Mouse (Mus musculus) ES-Bruce4 (cell line): Measurements from ENCODE around the gene Gm3739. TPM values are rescaled to one million over a fixed set of nuclear protein-coding genes. Genes with fewer than 3 reads are reported as not detected.
"Not testable (repeated sequence)": the region's sequence is repeated elsewhere in the genome, so short reads cannot be mapped to it uniquely, and the experiment has no call there.

Source experiments
- H3K27ac ChIP-seq: 2 replicates; pipeline ENCODE4 v1.5.1; 2012; ENCODE audit warnings: low read length, inconsistent platforms; ENCODE audit not compliant: insufficient read depth
- H3K27me3 ChIP-seq: 2 replicates; pipeline ENCODE4 v1.6.1; 2012; ENCODE audit warnings: mild to moderate bottlenecking, low read length, inconsistent platforms; ENCODE audit not compliant: control insufficient read depth, poor library complexity, insufficient read depth, severe bottlenecking
- H3K36me3 ChIP-seq: 2 replicates; pipeline ENCODE4 v1.6.1; 2012; ENCODE audit warnings: inconsistent platforms, mild to moderate bottlenecking, low read length, moderate library complexity; ENCODE audit not compliant: control insufficient read depth, poor library complexity, insufficient read depth, severe bottlenecking
- H3K4me1 ChIP-seq: one replicate; pipeline ENCODE4 v1.8.1; 2011; ENCODE audit warnings: low read length; ENCODE audit not compliant: control insufficient read depth, insufficient read depth
- H3K4me3 ChIP-seq: 2 replicates; pipeline ENCODE4 v1.5.1; 2011; ENCODE audit warnings: low read depth, mild to moderate bottlenecking, low read length
- H3K9ac ChIP-seq: 2 replicates; pipeline ENCODE4 v1.6.1; 2012; ENCODE audit warnings: low read depth, mild to moderate bottlenecking, inconsistent platforms; ENCODE audit not compliant: poor library complexity, severe bottlenecking
- H3K9me3 ChIP-seq: replicated peaks from 2 replicates; pipeline ENCODE4 v1.6.1; 2012; ENCODE audit warnings: mild to moderate bottlenecking, low read length, inconsistent platforms; ENCODE audit not compliant: control insufficient read depth, poor library complexity, insufficient read depth, severe bottlenecking
- polyA plus RNA-seq: library from polyadenylated mRNA; stranded (reverse); fragments of >200 nt; gene quantifications from 2 replicates; pipeline ENCODE4 v1.2.4, GENCODE M21; 2011; ENCODE audit warnings: low read depth; ENCODE audit not compliant: missing spikeins, insufficient read depth, insufficient read length

Gm3739 gene
- 1.5 and 2.2 TPM in 2 replicates for polyA plus RNA-seq

GRCm38 (mm10) chr14:7314661-7315060 lies at the start of gene Gm3739:
Gm3739 (minus strand) TSS chr14:7315049.
- Histone ChIP-seq H3K9ac (peak within 1 kb of the TSS; percentile 86), H3K4me3 (peak within 1 kb of the TSS; percentile 76)
- H3K27ac ChIP-seq, H3K36me3 ChIP-seq, H3K4me1 ChIP-seq, H3K9me3 ChIP-seq, H3K27me3 ChIP-seq: not testable (repeated sequence)

- not testable (repeated sequence) for H3K4me1 ChIP-seq, H3K27me3 ChIP-seq, H3K9me3 ChIP-seq, H3K36me3 ChIP-seq, H3K4me3 ChIP-seq, H3K9ac ChIP-seq, H3K27ac ChIP-seq
These were observed 17.4 kb upstream of the Gm3739 start, which contains the start of gene Gm5797 for GRCm38 (mm10) chr14:7332295-7332694. Gm5797 (minus strand) TSS chr14:7332395.

- Histone ChIP-seq H3K9ac (peak overlapping the region; percentile 86), H3K4me3 (peak overlapping the region; percentile 76)
- not testable (repeated sequence) for H3K27me3 ChIP-seq, H3K9me3 ChIP-seq, H3K36me3 ChIP-seq, H3K4me1 ChIP-seq, H3K27ac ChIP-seq
These were observed 244 bp upstream of the Gm3739 start for GRCm38 (mm10) chr14:7315093-7315492.

GRCm38 (mm10) chr14:7264614-7265013 lies 50.2 kb downstream of the Gm3739 start, which contains the start of gene Gm3727:
Gm3727 (minus strand) TSS chr14:7264714.
- H3K27ac ChIP-seq, H3K27me3 ChIP-seq, H3K36me3 ChIP-seq, H3K9ac ChIP-seq, H3K9me3 ChIP-seq, H3K4me1 ChIP-seq, H3K4me3 ChIP-seq: not testable (repeated sequence)

Other genes with a start within 250 kb of the Gm3739 start
- gene Gm3696, start 214.4 kb downstream of the Gm3739 start, polyA plus RNA-seq: 2.1 and 2.8 TPM in 2 replicates
- not detected in 2 replicates for gene Gm6676, start 189.6 kb downstream of the Gm3739 start, polyA plus RNA-seq
- 2.7 and 7.0 TPM in 2 replicates for gene Gm3512, start 140.5 kb downstream of the Gm3739 start, polyA plus RNA-seq
- not detected in 2 replicates for gene Gm16434, start 120.5 kb downstream of the Gm3739 start, polyA plus RNA-seq
- not detected in 2 replicates for gene Gm3727, start 50.3 kb downstream of the Gm3739 start, polyA plus RNA-seq
- not detected in 2 replicates for gene Gm5797, start 17.3 kb upstream of the Gm3739 start, polyA plus RNA-seq
- not detected in 2 replicates for gene Gm8374, start 50.1 kb upstream of the Gm3739 start, polyA plus RNA-seq
- not detected in 2 replicates for gene Gm3755, start 135.9 kb upstream of the Gm3739 start, polyA plus RNA-seq
- 0.62 and 0.73 TPM in 2 replicates for gene Gm3752, start 168.7 kb upstream of the Gm3739 start, polyA plus RNA-seq